Mouse (Mus musculus) thymus, postnatal 4 days (tissue): Measurements from ENCODE around the gene Il3ra.
A peak's percentile ranks its signal among the peaks of the same experiment; 100 is the strongest.

Experiments used
- DNase-seq: peaks from one replicate; pipeline ENCODE4 v3.0.0; 2021

The Il3ra gene

GRCm38 (mm10) chr14:14345948-14346812, at the start of gene Il3ra:
Il3ra (plus strand) TSS chr14:14346275.
- DNase-seq = peak; percentile 85

DNA sequence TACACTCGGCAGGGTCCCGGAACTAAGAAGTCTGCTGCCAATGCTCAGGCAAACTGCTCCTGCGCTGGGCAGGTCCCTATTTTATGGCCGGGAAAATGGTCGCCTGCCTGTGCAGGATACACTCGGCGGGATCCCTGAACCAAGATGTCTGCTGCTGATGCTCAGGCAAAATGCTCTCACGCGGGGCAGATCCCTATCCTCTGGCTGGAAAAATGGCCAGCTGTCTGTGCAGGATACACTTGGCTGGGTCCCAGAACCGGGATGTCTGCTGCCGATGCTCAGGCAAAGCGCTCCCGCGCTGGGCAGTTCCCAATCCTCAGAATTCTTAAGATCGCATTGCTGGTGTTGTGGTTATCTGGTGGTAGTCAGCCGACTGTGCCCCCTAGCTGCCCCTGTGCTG, 37.1 kb upstream of the Il3ra start:
- DNase-seq = no peak

GRCm38 (mm10) chr14:14309416-14309815, 36.7 kb upstream of the Il3ra start:
- DNase-seq = no peak

DNA sequence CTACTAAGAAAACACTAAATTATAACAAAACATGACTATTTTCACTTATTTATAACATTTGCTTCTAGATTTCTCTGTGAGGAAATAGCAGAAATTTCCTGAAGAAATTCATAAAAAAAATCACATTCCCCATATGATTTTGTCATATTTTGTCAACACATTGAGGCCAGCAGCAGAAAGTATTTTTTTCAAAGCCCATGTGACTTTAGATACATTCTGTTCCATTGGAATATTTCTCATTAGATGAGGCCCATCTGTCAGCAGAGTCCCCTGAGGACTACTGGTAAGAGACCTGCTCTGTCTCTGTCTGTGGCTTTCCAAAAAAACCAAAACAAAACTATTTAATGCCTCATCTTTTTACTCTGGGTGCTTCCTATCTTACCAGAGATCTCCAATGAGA, 23.5 kb upstream of the Il3ra start, which contains the start of gene Olfr31:
Gene Olfr31 (plus strand): TSS at position 301 of the 400 bp plus-strand sequence.
- no peak for DNase-seq

DNA sequence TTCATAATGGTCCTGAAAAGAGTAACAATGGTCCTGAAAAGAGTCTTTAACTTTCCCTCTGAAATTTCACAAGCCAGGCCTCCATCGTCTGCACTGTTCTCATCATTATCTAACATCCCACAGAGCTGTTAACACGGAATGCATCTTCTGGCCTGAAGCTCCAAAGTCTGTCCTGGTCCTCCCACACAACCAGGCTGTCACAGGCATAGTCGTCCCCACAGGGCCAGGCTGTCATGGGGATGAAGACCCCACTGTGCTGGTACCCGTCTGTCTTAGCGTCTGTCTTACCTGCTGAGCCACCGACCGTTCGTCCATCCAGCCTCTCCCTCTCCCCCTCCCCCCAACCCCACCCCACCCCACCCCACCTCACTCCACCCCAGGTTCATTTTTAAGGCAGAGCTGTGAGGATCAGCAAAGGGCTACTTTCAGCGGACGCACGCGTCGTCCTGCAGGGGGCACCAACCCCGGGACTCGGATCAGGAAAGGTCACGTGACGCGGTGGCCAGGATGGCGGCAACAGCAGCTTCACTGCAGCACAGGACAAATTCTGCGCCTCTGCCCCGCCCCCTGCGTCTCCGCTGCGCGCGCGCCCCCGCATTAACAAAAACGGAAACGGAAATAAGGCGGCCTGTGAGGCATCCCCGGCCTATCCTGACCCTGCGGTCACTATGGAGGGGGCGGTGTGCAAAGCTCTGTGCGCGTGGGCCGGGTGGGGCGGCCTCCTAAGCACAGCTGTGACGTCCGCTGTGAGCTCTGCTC, 783 bp upstream of the Il3ra start:
- peak; percentile 98 for DNase-seq

DNA sequence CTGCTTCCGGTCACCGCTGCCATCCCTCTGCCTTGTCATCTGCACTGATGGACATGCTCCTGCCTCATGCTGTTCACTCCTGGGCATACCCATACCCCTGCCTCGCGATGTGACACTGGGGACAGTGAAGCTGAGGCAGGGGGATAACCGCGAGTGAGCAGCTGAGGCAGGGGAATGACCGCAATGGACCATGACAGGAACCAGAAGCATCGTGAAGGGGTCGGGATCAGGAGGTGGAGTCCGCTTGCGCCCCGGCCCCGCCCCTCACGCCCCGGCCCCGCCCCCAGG, 682 bp downstream of the Il3ra start:
- DNase-seq = no peak

DNA sequence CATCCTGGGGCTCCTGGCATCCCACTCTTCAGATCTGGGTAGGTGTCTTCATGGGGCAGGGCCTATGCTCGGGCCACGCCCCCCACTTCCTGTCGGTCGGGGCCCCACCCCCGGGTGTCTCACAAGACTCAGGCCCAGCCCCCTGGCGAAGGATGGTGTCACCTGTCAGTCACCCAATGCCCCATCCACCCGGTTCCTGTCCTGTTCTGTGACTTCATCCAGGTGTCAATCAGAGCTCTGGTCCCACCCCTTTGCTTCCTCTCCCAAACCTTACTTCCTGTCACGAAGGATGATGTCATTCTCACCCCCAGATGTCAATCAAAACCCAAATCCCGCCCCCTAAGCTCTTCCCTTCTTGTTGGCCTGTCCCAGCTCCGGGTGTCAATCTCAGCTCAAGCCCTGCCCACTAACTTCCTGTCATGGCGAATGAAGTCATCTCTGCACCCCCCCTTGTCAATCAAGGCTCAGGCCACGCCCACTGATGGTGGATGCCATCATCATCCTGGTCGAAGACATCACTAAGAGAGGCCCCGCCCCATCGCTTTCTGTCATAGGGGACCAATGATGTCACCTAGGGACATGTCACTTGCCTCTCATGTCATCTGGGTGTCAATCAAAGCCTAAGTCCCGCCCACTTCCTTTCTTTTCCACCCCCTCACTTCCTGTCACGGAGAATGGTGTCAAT, 1.2 kb downstream of the Il3ra start:
- peak; percentile 66 for DNase-seq

DNA sequence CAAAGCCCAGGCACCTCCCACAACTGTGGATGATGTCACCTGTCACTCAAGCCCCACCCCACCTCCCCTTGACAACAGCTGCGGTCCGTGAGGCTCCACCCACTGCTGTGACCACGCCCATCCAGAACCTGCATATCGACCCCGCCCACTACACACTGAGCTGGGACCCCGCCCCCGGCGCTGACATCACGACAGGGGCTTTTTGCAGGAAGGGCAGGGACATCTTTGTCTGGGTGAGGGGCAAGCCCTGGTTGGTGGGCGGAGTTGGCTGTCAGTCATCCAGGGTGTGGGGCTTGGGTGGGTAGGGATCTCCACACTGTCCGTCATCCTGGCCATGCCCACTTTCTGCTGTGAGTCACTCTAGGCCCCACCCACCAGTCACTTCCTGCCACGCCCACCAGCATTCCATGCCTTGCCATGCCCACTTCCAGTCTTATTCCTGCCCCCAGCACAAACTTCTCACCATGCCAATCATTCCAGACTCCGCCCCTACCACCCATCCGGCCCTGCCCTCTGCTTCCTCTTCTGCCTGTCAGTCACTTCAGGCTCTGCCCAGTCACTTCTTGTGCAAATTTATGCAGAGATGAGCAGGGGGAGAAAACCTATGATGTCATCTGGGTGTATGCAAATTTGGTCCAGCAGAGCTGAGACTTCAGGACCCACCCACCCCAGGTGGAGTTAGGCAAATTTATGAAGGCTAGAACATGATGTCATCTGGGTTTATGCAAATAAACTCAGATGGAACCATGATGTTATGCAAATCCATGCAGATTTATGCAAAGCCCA, 2.0 kb downstream of the Il3ra start:
- peak; percentile 69 for DNase-seq

GRCm38 (mm10) chr14:14348674-14349401, 2.8 kb downstream of the Il3ra start:
- peak; percentile 37 for DNase-seq

DNA sequence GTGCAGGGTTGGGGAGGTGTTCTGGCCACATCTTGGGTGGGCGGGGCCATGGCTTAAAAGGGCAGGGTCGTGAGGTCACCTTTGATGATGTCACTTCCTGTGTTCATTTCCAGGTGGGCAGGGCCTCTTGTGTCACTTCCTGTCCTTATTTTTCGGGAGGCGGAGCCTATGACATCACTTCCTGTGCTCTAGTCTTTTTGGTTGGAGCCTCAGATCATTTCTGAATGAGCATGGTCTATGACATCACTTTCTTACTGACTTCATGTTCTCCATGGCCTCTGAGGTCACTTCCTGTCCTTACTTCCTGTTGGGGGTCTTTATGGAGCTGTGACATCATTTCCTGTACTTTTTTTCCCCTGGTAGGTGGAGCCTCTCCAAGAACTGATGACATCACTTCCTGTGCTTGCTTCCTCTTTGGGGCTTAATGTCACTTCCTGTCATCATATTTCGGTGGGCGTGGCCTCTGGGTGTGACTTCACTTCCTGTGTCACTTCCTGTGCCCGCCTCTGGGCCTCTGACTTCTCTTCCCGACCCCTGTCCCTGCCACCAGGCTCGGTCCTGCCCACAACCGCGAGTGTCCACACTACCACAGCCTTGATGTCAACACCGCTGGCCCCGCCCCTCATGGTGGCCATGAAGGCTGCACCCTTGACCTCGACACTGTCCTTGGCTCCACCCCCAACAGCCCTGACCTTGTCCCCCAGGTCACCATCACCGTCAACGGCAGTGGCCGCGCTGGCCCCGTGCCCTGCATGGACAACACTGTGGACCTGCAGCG, 3.6 kb downstream of the Il3ra start:
- peak; percentile 46 for DNase-seq

- DNase-seq = peak; percentile 44
Observed at GRCm38 (mm10) chr14:14350263-14351147, 4.4 kb downstream of the Il3ra start.

GRCm38 (mm10) chr14:14351148-14351455, 5.0 kb downstream of the Il3ra start:
- DNase-seq = no peak

- peak; percentile 25 for DNase-seq
Observed at GRCm38 (mm10) chr14:14351721-14352590, 5.9 kb downstream of the Il3ra start.

DNA sequence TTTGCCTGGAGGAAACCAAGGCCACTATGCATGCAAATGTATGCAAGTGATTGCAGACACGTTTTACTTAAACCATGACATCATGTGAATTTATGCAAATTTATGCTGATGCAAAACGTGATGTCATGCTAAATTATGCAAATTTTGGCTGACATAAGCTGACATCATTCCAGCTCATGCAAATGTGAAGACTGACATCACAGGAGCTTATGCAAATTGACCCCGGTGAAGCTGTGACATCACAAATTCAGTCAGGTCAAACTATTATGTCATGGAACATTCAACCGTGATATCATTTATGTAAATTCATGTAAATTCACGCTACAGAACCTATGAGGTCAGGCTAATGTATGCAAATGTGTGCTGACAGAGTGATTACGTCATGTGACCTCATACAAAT, 6.5 kb downstream of the Il3ra start:
- DNase-seq = no peak

DNA sequence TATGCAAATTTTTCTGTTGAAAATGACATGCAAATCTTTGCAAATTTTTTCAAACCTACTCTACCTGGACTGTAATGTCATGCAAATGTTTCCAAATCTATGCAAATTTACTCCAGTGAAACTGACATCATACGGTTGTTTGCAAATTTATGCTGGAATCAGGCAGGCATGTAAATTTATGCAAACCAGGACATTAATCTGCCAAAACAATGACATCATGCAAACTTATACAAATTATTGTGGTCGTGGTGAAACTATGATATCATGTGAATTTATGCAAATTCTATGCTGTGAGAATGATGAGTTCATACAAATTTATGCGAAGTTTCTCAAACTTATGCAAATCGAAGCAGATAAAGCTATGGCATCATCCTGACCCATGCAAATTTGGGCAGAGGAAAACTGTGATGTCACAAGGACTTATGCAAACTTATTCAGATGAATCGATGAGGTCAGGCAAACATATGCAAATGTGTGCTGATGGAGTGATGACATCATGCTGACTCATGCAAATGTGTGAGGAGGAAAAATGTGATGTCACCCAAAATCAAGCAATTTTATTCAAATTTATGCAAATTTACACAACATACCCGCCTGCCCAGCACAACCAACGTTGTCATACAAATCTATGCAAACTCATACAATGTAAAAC, 7.1 kb downstream of the Il3ra start:
- DNase-seq = no peak

GRCm38 (mm10) chr14:14353740-14354510, 7.8 kb downstream of the Il3ra start:
- DNase-seq = no peak

GRCm38 (mm10) chr14:14354511-14355359, 8.7 kb downstream of the Il3ra start:
- DNase-seq = no peak
